Mouse (Mus musculus) midbrain, postnatal 0 days (tissue): ENCODE measurements around the gene 1700029I15Rik. TPM values are rescaled to one million over a fixed set of nuclear protein-coding genes. Genes with fewer than 3 reads are reported as not detected.
A peak's percentile ranks its signal among the peaks of the same experiment; 100 is the strongest.

ENCODE experiments used
- ATAC-seq: fragments of 200-750 bp; cut with Nextera tagmentation; 2 replicates; pipeline ENCODE4 v1.8.0; 2017; ENCODE audit warnings: moderate number of reproducible peaks, mild to moderate bottlenecking, moderate TSS enrichment, moderate library complexity; ENCODE audit not compliant: low FRiP score
- DNase-seq: peaks from one replicate; pipeline ENCODE4 v3.0.0-alpha.2; 2015; ENCODE audit warnings: low spot score
- H3K27ac ChIP-seq: fragments of 300-500 bp; sonication (generic); 2 replicates; pipeline ENCODE4 v1.5.1; 2014; ENCODE audit warnings: low read depth, mild to moderate bottlenecking, low read length, mixed read lengths
- H3K27me3 ChIP-seq: fragments of 300-500 bp; sonication (generic); 2 replicates; pipeline ENCODE4 v1.6.1; 2014; ENCODE audit warnings: low read length, control low read depth, mixed read lengths; ENCODE audit not compliant: insufficient read depth
- H3K36me3 ChIP-seq: fragments of 300-500 bp; sonication (generic); 2 replicates; pipeline ENCODE4 v1.6.1; 2014; ENCODE audit warnings: low read length, control low read depth, mixed read lengths; ENCODE audit not compliant: insufficient read depth
- H3K4me1 ChIP-seq: fragments of 300-500 bp; sonication (generic); 2 replicates; pipeline ENCODE4 v1.6.1; 2014; ENCODE audit warnings: mild to moderate bottlenecking, control low read depth, antibody characterized with exemption, low read length, mixed read lengths; ENCODE audit not compliant: insufficient read depth
- H3K4me2 ChIP-seq: fragments of 300-500 bp; sonication (generic); 2 replicates; pipeline ENCODE4 v1.6.1; 2014; ENCODE audit warnings: low read depth, mild to moderate bottlenecking, low read length, mixed read lengths; ENCODE audit not compliant: poor library complexity, severe bottlenecking
- H3K4me3 ChIP-seq: fragments of 300-500 bp; sonication (generic); 2 replicates; pipeline ENCODE4 v1.5.1; 2014; ENCODE audit warnings: low read depth, mild to moderate bottlenecking, low read length, moderate library complexity
- H3K9ac ChIP-seq: fragments of 300-500 bp; sonication (generic); replicated peaks from 2 replicates; pipeline ENCODE4 v1.6.1; 2014; ENCODE audit warnings: mild to moderate bottlenecking, low read length, moderate library complexity, mixed read lengths; ENCODE audit not compliant: poor library complexity, severe bottlenecking
- H3K9me3 ChIP-seq: fragments of 300-500 bp; sonication (generic); 2 replicates; pipeline ENCODE4 v1.6.1; 2016; ENCODE audit warnings: low read length, control low read depth
- CTCF ChIP-seq: IDR thresholded peaks from 2 replicates; pipeline ENCODE4 v1.5.1; 2016; ENCODE audit warnings: antibody characterized with exemption, mild to moderate bottlenecking
- WGBS: fragments of 180-500 bp; shearing (Covaris S2); extraction: QIAGEN DNeasy Blood & Tissue Kit; methylation state at CpG from one replicate; pipeline ENCODE4 v1.1.7; 2014; 5-methylcytosine and 5-hydroxymethylcytosine counted together
- polyA plus RNA-seq: library from polyadenylated mRNA; unstranded; fragments of >200 nt; fragmentation: Nextera tagmentation; extraction: Ambion mirVana; gene quantifications from 2 replicates; pipeline ENCODE4 v1.2.1, GENCODE M21; 2015
- total RNA-seq: library from RNA; depleted of rRNA; stranded (reverse); fragments of >200 nt; gene quantifications from 2 replicates; pipeline ENCODE4 v1.2.3, GENCODE M21; 2014

Gene 1700029I15Rik
- total and polyA plus RNA-seq, 2 experiments from 2014 or later = 4.7 to 8.6 TPM

DNA sequence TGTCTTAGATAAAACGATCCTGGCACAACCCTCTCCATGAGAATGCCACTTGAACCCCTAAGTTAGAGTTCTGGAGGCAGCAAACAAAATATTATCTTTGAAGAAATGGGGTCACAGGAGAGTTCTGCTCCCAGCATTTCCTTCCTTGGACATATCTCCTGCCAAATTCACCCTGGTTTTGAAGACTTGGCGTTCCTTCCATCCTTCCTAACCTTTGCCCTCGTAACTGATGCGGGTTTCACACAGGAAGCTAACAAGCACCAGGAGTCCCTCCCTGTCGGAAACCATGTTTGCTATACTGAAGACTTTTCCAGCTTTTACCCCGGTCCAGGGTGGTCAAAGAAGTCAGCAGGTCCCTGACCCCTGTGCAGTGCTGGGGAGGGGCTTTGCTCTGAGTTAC, 28.1 kb upstream of the 1700029I15Rik start:
- no peak overlapping the region for H3K4me2 ChIP-seq
- H3K4me3 ChIP-seq = no peak overlapping the region
- 66% methylated on average over 6 of the region's 6 CpGs for WGBS
- H3K4me1 ChIP-seq = no peaks in the 10 kb centered on the region
- no peak overlapping the region for H3K9ac ChIP-seq
- H3K27me3 ChIP-seq = no peaks in the 10 kb centered on the region
- no peak for TF ChIP-seq CTCF
- no peak overlapping the region for H3K27ac ChIP-seq
- ATAC-seq (no peak), DNase-seq (no peak)
- H3K9me3 ChIP-seq = no peaks in the 10 kb centered on the region
- H3K36me3 ChIP-seq = peaks cover 39% of the 10 kb centered on the region

DNA sequence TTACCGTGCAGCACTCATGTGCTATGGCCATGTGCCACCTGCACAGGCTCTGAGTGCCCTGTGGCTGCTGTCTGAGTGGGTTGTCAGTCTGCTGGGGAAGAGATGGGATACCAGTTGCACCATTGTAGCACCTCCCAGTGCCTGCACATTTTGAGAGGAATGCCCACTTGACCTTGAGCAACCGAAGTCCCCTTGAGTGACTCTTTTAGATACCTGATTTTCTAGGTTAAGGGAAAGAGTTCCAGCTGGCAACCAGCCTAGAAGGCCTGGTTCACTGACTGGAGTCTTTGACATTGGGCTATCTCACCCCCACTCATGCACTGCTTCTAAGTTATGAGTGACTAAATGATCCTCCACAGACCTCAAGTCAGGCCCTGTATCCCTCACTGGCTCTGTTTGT, 23.0 kb upstream of the 1700029I15Rik start:
- Histone ChIP-seq H3K9me3 (no peaks in the 10 kb centered on the region), H3K27ac (no peak overlapping the region), H3K9ac (no peak overlapping the region), H3K4me3 (no peak overlapping the region), H3K36me3 (peaks cover 51% of the 10 kb centered on the region), H3K4me2 (no peak overlapping the region), H3K4me1 (no peaks in the 10 kb centered on the region), H3K27me3 (no peaks in the 10 kb centered on the region)
- ATAC-seq (no peak), DNase-seq (no peak)
- no peak for TF ChIP-seq CTCF
- WGBS = 82% methylated on average over 2 of the region's 2 CpGs

DNA sequence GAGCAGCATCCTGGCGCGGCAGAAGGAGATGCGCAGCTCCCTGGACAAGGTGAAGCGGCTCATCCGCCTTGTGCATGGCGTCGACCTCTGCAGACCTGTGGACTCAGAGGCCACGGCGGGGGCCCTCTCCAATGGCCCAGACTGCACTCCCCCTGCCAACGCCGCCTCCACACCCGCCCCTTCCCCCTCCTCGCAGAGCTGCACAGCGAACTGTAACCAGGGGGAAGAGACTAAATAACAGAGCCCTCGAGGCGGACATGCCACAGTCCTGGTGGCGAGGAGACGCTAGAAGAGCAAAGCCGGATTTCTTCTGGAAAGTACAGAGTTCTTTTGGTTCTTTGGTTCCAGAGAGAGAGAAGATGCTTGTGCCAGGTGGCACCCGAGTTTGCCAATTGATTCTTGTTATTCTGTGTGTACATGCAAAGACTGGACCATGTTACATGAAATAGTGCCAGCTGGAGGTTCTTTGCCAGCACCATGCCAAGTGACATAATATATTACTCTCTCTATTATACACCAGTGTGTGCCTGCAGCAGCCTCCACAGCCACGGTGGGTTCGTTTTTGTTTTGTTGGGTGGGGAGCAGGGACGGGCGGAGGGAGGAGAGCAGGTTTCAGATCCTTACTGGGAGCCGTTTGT, 22.0 kb upstream of the 1700029I15Rik start:
- Histone ChIP-seq H3K36me3 (peaks cover 54% of the 10 kb centered on the region), H3K9me3 (no peaks in the 10 kb centered on the region), H3K4me3 (no peak overlapping the region), H3K27me3 (no peaks in the 10 kb centered on the region), H3K4me1 (no peaks in the 10 kb centered on the region), H3K4me2 (no peak overlapping the region), H3K9ac (no peak overlapping the region), H3K27ac (no peak overlapping the region)
- TF ChIP-seq CTCF = no peak
- WGBS = 62% methylated on average over 25 of the region's 25 CpGs
- ATAC-seq = no peak
- DNase-seq = peak; percentile 64

DNA sequence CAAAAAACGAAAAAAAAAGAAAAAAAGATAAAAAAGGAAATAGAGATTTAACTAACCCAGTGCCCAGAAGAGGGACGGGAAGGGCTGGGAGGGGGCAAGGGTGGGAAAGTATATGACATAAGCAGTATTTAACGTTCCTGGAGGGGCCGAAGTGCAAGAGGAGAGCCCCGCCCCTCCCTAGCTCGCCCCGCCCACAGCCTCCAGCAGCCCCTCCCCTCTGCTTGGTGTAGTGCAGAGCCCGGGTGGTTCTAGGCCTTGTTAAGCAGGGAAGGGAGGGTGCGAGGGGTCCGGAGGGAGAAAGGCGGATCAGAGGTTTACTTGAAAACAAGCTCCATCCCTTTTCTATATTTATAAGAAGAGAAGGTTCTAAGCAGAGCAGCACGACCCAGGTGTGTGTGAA, 21.4 kb upstream of the 1700029I15Rik start:
- H3K27me3 ChIP-seq = no peaks in the 10 kb centered on the region
- no peaks in the 10 kb centered on the region for H3K9me3 ChIP-seq
- peaks cover 54% of the 10 kb centered on the region for H3K36me3 ChIP-seq
- no peak overlapping the region for H3K27ac ChIP-seq
- no peak for DNase-seq
- no peak overlapping the region for H3K9ac ChIP-seq
- H3K4me3 ChIP-seq = no peak overlapping the region
- no peaks in the 10 kb centered on the region for H3K4me1 ChIP-seq
- WGBS = 25% methylated on average over 11 of the region's 12 CpGs
- no peak for ATAC-seq
- H3K4me2 ChIP-seq = no peak overlapping the region
- TF ChIP-seq CTCF = no peak

DNA sequence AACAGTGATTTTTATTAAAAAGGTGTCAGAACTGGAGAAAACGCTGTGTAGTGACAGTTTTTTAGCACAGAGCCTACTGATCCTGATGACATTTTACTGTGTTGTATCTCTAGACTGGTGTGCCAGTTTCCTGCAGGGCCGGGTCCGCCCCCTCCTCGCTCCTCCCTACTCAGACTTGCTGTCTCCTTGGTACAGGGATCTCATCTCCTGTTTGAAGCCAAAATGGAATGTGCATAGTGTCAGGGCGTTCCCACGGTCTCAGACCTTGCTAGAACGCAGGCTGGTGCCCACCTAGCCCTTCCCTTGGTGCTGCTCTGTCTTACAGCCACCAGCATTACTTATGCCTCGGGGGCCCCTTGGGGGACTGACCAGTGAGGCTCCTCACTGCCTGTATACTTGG, 20.5 kb upstream of the 1700029I15Rik start:
- TF ChIP-seq CTCF = no peak
- DNase-seq (no peak), ATAC-seq (no peak)
- no peak overlapping the region for H3K9ac ChIP-seq
- H3K27ac ChIP-seq = no peak overlapping the region
- H3K36me3 ChIP-seq = peaks cover 53% of the 10 kb centered on the region
- no peak overlapping the region for H3K4me2 ChIP-seq
- 78% methylated on average over 8 of the region's 8 CpGs for WGBS
- H3K27me3 ChIP-seq = no peaks in the 10 kb centered on the region
- H3K4me1 ChIP-seq = no peaks in the 10 kb centered on the region
- no peaks in the 10 kb centered on the region for H3K9me3 ChIP-seq
- no peak overlapping the region for H3K4me3 ChIP-seq

DNA sequence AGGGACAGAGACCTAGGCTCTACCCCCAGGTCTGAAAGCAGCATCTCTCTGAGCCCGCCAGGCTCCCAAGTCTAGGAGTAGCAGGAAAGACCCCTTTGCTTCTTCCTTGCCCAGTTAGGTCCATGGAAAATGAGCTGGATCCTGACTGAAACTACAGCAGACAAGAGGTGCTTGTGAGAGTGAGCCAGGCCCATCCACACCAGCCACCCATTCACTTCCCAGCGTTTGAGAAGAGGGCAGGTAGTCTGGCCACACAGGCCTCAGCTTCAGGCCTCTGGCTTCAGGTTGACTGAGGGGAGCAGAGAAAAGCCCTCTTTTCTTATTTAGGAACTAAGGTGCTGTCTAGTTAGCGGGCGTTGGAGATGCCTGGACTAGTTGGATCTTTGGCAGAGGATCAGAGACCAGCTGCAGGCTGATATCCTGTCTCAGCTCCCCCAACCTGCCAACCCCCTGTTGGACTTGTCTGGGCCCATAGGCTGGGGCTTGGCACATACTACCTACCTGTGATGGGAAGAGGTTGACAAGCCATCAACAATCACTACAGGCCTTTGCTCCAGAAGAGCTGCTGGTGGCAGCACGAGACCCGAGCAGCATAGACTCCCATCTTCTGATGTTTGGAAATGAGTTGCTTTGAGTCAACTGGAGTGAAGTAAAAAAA, 19.6 kb upstream of the 1700029I15Rik start:
- no peak for TF ChIP-seq CTCF
- Histone ChIP-seq H3K9ac (no peak overlapping the region), H3K36me3 (peaks cover 48% of the 10 kb centered on the region), H3K4me1 (no peaks in the 10 kb centered on the region), H3K9me3 (no peaks in the 10 kb centered on the region), H3K27me3 (no peaks in the 10 kb centered on the region), H3K4me2 (no peak overlapping the region), H3K27ac (no peak overlapping the region), H3K4me3 (no peak overlapping the region)
- DNase-seq (no peak), ATAC-seq (no peak)
- WGBS = over 99% methylated on average over 6 of the region's 6 CpGs
